Mouse (Mus musculus) liver, embryonic 11.5 days (tissue): ENCODE results near the gene Btn1a1. TPM values are rescaled to one million over a fixed set of nuclear protein-coding genes. Genes with fewer than 3 reads are reported as not detected.
A peak's percentile ranks its signal among the peaks of the same experiment; 100 is the strongest.

ENCODE experiments used
- ATAC-seq: fragments of 200-750 bp; cut with Nextera tagmentation; replicated peaks from 2 replicates; pipeline ENCODE4 v1.8.0; 2017; ENCODE audit warnings: moderate number of reproducible peaks, mild to moderate bottlenecking, moderate TSS enrichment, moderate library complexity; ENCODE audit not compliant: low FRiP score
- DNase-seq: peaks from one replicate; pipeline ENCODE4 v3.0.0-alpha.2; 2017; ENCODE audit warnings: low spot score
- H3K27ac ChIP-seq: fragments of 300-500 bp; sonication (generic); 2 replicates; pipeline ENCODE4 v1.5.1; 2014; ENCODE audit warnings: mild to moderate bottlenecking, low read depth, low read length, control low read depth
- H3K27me3 ChIP-seq: fragments of 300-500 bp; sonication (generic); replicated peaks from 2 replicates; pipeline ENCODE4 v1.6.1; 2014; ENCODE audit warnings: low read length, mixed read lengths; ENCODE audit not compliant: control insufficient read depth, insufficient read depth
- H3K36me3 ChIP-seq: fragments of 300-500 bp; sonication (generic); 2 replicates; pipeline ENCODE4 v1.6.1; 2014; ENCODE audit warnings: mild to moderate bottlenecking, low read length, moderate library complexity, mixed read lengths; ENCODE audit not compliant: control insufficient read depth, insufficient read depth
- H3K4me1 ChIP-seq: fragments of 300-500 bp; sonication (generic); replicated peaks from 2 replicates; pipeline ENCODE4 v1.6.1; 2014; ENCODE audit warnings: low read length, mixed read lengths; ENCODE audit not compliant: control insufficient read depth, insufficient read depth
- H3K4me2 ChIP-seq: fragments of 300-500 bp; sonication (generic); 2 replicates; pipeline ENCODE4 v1.6.1; 2014; ENCODE audit warnings: mild to moderate bottlenecking, control low read depth, moderate library complexity
- H3K4me3 ChIP-seq: fragments of 300-500 bp; sonication (generic); 2 replicates; pipeline ENCODE4 v1.5.1; 2014; ENCODE audit warnings: low read depth, low read length, control low read depth
- H3K9ac ChIP-seq: fragments of 300-500 bp; sonication (generic); 2 replicates; pipeline ENCODE4 v1.6.1; 2014; ENCODE audit warnings: low read depth, low read length, control low read depth
- H3K9me3 ChIP-seq: fragments of 300-500 bp; sonication (generic); 2 replicates; pipeline ENCODE4 v1.6.1; 2016; ENCODE audit warnings: low read length, inconsistent platforms, mixed read lengths; ENCODE audit not compliant: control insufficient read depth
- WGBS: fragments of 180-500 bp; shearing (Covaris S2); extraction: QIAGEN DNeasy Blood & Tissue Kit; methylation state at CpG from one replicate; pipeline ENCODE4 v1.1.7; 2014; 5-methylcytosine and 5-hydroxymethylcytosine counted together
- polyA plus RNA-seq: library from polyadenylated mRNA; unstranded; fragments of >200 nt; fragmentation: Nextera tagmentation; extraction: Ambion mirVana; gene quantifications from 2 replicates; pipeline ENCODE4 v1.2.1, GENCODE M21; 2014

Btn1a1 gene
- polyA plus RNA-seq, 1 experiment from 2014 or later = 1.8 TPM

GRCm38 (mm10) chr13:23502916-23503315, 37.2 kb upstream of the Btn1a1 start:
- ATAC-seq = no peak
- H3K27me3 ChIP-seq = no peaks in the 10 kb centered on the region
- no peak overlapping the region for H3K27ac ChIP-seq
- no peaks in the 10 kb centered on the region for H3K9me3 ChIP-seq
- peaks cover 48% of the 10 kb centered on the region for H3K4me1 ChIP-seq
- H3K4me2 ChIP-seq = no peak overlapping the region
- DNase-seq = no peak
- no peak overlapping the region for H3K4me3 ChIP-seq
- no peaks in the 10 kb centered on the region for H3K36me3 ChIP-seq
- WGBS = 57% methylated on average over 4 of the region's 4 CpGs
- H3K9ac ChIP-seq = no peak overlapping the region

GRCm38 (mm10) chr13:23502031-23502567, 36.4 kb upstream of the Btn1a1 start:
- Histone ChIP-seq H3K9ac (peak overlapping the region; percentile 56), H3K4me3 (peak overlapping the region; percentile 47), H3K9me3 (no peaks in the 10 kb centered on the region), H3K36me3 (no peaks in the 10 kb centered on the region), H3K27ac (no peak overlapping the region), H3K4me2 (peak overlapping the region; percentile 87), H3K4me1 (peaks cover 48% of the 10 kb centered on the region), H3K27me3 (no peaks in the 10 kb centered on the region)
- 28% methylated on average over 9 of the region's 9 CpGs for WGBS
- DNase-seq (no peak), ATAC-seq (no peak)

GRCm38 (mm10) chr13:23501511-23501910, 35.8 kb upstream of the Btn1a1 start:
- H3K9me3 ChIP-seq = no peaks in the 10 kb centered on the region
- WGBS = 18% methylated on average over 5 of the region's 5 CpGs
- H3K27ac ChIP-seq = no peak overlapping the region; the same call in 1 of the 2 replicates
- no peaks in the 10 kb centered on the region for H3K36me3 ChIP-seq
- H3K4me3 ChIP-seq = peak overlapping the region; percentile 47
- peak overlapping the region; percentile 87 for H3K4me2 ChIP-seq
- H3K9ac ChIP-seq = peak overlapping the region; percentile 56
- no peaks in the 10 kb centered on the region for H3K27me3 ChIP-seq
- no peak for ATAC-seq
- peaks cover 45% of the 10 kb centered on the region for H3K4me1 ChIP-seq
- no peak for DNase-seq

- H3K4me2 ChIP-seq = peak overlapping the region; percentile 87
- H3K4me3 ChIP-seq = peak overlapping the region; percentile 50
- peaks cover 43% of the 10 kb centered on the region for H3K4me1 ChIP-seq
- H3K27me3 ChIP-seq = no peaks in the 10 kb centered on the region
- ATAC-seq (peak; percentile 82), DNase-seq (peak; percentile 84)
- under 1% methylated on average over 17 of the region's 17 CpGs for WGBS
- H3K9ac ChIP-seq = no peak overlapping the region
- H3K36me3 ChIP-seq = no peaks in the 10 kb centered on the region
- no peaks in the 10 kb centered on the region for H3K9me3 ChIP-seq
- no peak overlapping the region for H3K27ac ChIP-seq
Observed at GRCm38 (mm10) chr13:23500424-23501200, 34.9 kb upstream of the Btn1a1 start.

- Histone ChIP-seq H3K4me2 (peak overlapping the region; percentile 86), H3K36me3 (no peaks in the 10 kb centered on the region), H3K9ac (no peak overlapping the region), H3K9me3 (no peaks in the 10 kb centered on the region), H3K4me1 (peaks cover 36% of the 10 kb centered on the region), H3K27ac (no peak overlapping the region), H3K4me3 (peak overlapping the region; percentile 50), H3K27me3 (no peaks in the 10 kb centered on the region)
- 3% methylated on average over 7 of the region's 7 CpGs for WGBS
- DNase-seq = no peak
- ATAC-seq = peak; percentile 59
Observed at GRCm38 (mm10) chr13:23499943-23500342, 34.2 kb upstream of the Btn1a1 start.

DNA sequence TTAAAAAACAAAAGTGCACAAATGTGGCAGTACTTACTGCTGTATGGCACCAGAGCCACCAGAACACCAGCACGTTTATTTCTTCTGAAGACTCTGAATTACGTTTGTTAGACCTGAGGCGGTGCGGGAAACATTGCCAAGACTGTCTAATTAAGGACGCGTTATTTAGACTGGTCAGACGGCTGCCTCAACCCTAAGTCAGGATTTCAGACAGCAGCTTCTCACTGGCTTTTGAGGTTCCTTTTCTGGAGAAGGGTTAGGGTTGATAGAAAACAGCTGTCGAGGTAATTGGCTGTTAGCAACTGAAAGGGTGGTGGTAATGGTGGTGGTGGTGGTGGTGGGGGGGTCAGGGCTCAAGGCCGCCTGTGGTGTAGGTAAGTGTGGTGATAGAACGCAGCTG, 33.0 kb upstream of the Btn1a1 start:
- 11% methylated on average over 10 of the region's 10 CpGs for WGBS
- Histone ChIP-seq H3K27me3 (no peaks in the 10 kb centered on the region), H3K27ac (peak overlapping the region; percentile 16; the same call in 1 of the 2 replicates), H3K36me3 (no peaks in the 10 kb centered on the region), H3K9me3 (no peaks in the 10 kb centered on the region), H3K4me2 (peak overlapping the region; percentile 86), H3K4me3 (peak overlapping the region; percentile 50), H3K4me1 (peaks cover 28% of the 10 kb centered on the region), H3K9ac (peak overlapping the region; percentile 37)
- ATAC-seq (no peak), DNase-seq (peak; percentile 48)

DNA sequence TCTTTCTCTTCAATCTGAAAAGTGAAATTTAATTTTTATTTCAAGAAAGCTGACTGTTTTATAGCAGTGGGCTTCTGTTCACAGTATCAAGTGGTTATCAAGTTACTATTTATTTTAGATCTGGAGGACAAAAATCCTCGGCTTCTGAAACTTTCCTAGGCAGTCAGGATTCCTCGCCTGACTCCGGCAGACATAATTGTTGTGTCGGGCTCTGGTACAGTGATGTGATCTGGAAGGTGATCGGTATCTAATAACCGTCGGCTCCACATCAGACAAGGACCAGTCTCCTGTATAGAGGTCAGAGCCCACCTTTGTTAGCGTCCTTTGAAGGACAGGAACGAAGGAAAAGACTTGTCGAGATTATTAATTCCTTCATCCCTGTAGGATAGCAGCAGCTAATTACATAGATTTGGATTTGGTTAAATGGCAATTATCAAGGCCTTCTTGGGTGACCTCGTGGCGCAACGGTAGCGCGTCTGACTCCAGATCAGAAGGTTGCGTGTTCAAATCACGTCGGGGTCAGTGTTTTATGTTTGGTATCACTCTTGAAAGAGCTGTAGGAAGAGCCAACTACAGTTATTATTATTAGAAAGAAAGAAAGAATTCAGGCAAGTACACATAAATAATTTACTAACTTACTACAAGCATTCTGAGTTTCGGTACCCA, 32.1 kb upstream of the Btn1a1 start:
- no peak overlapping the region for H3K9ac ChIP-seq
- peaks cover 25% of the 10 kb centered on the region for H3K4me1 ChIP-seq
- no peaks in the 10 kb centered on the region for H3K27me3 ChIP-seq
- H3K27ac ChIP-seq = no peak overlapping the region
- under 1% methylated on average over 19 of the region's 19 CpGs for WGBS
- H3K9me3 ChIP-seq = no peaks in the 10 kb centered on the region
- DNase-seq (peak; percentile 81), ATAC-seq (peak; percentile 60)
- H3K4me3 ChIP-seq = peak overlapping the region; percentile 50
- no peaks in the 10 kb centered on the region for H3K36me3 ChIP-seq
- peak overlapping the region; percentile 86 for H3K4me2 ChIP-seq

- Histone ChIP-seq H3K27ac (no peak overlapping the region), H3K36me3 (no peaks in the 10 kb centered on the region), H3K9ac (no peak overlapping the region), H3K4me3 (no peak overlapping the region), H3K4me1 (peaks cover 29% of the 10 kb centered on the region), H3K9me3 (no peaks in the 10 kb centered on the region), H3K4me2 (no peak overlapping the region), H3K27me3 (no peaks in the 10 kb centered on the region)
- no peak for DNase-seq
- ATAC-seq = no peak
- 77% methylated on average over 6 of the region's 6 CpGs for WGBS
Observed at GRCm38 (mm10) chr13:23495526-23495925, 29.8 kb upstream of the Btn1a1 start.
